Mouse (Mus musculus) heart, postnatal 0 days (tissue): ENCODE results near the gene Pdgfra. TPM values are rescaled to one million over a fixed set of nuclear protein-coding genes. Genes with fewer than 3 reads are reported as not detected.

Experiments
- ATAC-seq: fragments of 200-750 bp; cut with Nextera tagmentation; 2 replicates; pipeline ENCODE4 v1.8.0; 2017; ENCODE audit warnings: low read depth, moderate number of reproducible peaks, moderate library complexity; ENCODE audit not compliant: insufficient read depth
- DNase-seq: peaks from one replicate; pipeline ENCODE4 v3.0.0-alpha.2; 2016; ENCODE audit warnings: low spot score
- H3K27ac ChIP-seq: fragments of 300-500 bp; sonication (generic); 2 replicates; pipeline ENCODE4 v1.5.1; 2014; ENCODE audit warnings: low read depth, mild to moderate bottlenecking
- H3K27me3 ChIP-seq: fragments of 300-500 bp; sonication (generic); 2 replicates; pipeline ENCODE4 v1.6.1; 2014; ENCODE audit warnings: low read length, mixed read lengths; ENCODE audit not compliant: control insufficient read depth, insufficient read depth
- H3K36me3 ChIP-seq: fragments of 300-500 bp; sonication (generic); replicated peaks from 2 replicates; pipeline ENCODE4 v1.6.1; 2014; ENCODE audit warnings: low read length, mixed read lengths; ENCODE audit not compliant: control insufficient read depth, insufficient read depth
- H3K4me1 ChIP-seq: fragments of 300-500 bp; sonication (generic); 2 replicates; pipeline ENCODE4 v1.6.1; 2014; ENCODE audit warnings: antibody characterized with exemption; ENCODE audit not compliant: control insufficient read depth, insufficient read depth
- H3K4me2 ChIP-seq: fragments of 300-500 bp; sonication (generic); 2 replicates; pipeline ENCODE4 v1.6.1; 2014; ENCODE audit warnings: low read depth, mild to moderate bottlenecking, low read length, moderate library complexity
- H3K4me3 ChIP-seq: fragments of 300-500 bp; sonication (generic); 2 replicates; pipeline ENCODE4 v1.5.1; 2014; ENCODE audit warnings: low read depth, low read length
- H3K9ac ChIP-seq: fragments of 300-500 bp; sonication (generic); replicated peaks from 2 replicates; pipeline ENCODE4 v1.6.1; 2014; ENCODE audit warnings: low read depth, low read length, mixed read lengths
- H3K9me3 ChIP-seq: fragments of 300-500 bp; sonication (generic); replicated peaks from 2 replicates; pipeline ENCODE4 v1.6.1; 2016; ENCODE audit warnings: low read length; ENCODE audit not compliant: control insufficient read depth
- CTCF ChIP-seq: IDR thresholded peaks from 2 replicates; pipeline ENCODE4 v1.5.1; 2016; ENCODE audit warnings: antibody characterized with exemption, control low read depth, low read depth
- EP300 ChIP-seq: IDR thresholded peaks from 2 replicates; pipeline ENCODE4 v1.6.1; 2016; ENCODE audit warnings: antibody characterized with exemption, low read depth
- WGBS: fragments of 180-500 bp; shearing (Covaris S2); extraction: QIAGEN DNeasy Blood & Tissue Kit; methylation state at CpG from one replicate; pipeline ENCODE4 v1.1.7; 2014; 5-methylcytosine and 5-hydroxymethylcytosine counted together
- polyA plus RNA-seq: library from polyadenylated mRNA; unstranded; fragments of >200 nt; fragmentation: Nextera tagmentation; extraction: Ambion mirVana; gene quantifications from 2 replicates; pipeline ENCODE4 v1.2.1, GENCODE M21; 2015
- total RNA-seq: library from RNA; depleted of rRNA; stranded (reverse); fragments of >200 nt; gene quantifications from 2 replicates; pipeline ENCODE4 v1.2.3, GENCODE M21; 2014; ENCODE audit warnings: low replicate concordance

Gene Pdgfra
- total and polyA plus RNA-seq, 2 experiments from 2014 or later = 6.1 to 25.3 TPM

- H3K9me3 ChIP-seq = no peaks in the 10 kb centered on the region
- no peaks in the 10 kb centered on the region for H3K27me3 ChIP-seq
- H3K4me3 ChIP-seq = no peak overlapping the region
- H3K4me2 ChIP-seq = no peak overlapping the region
- no peak overlapping the region for H3K27ac ChIP-seq
- DNase-seq = no peak
- no peak overlapping the region for H3K9ac ChIP-seq
- no peaks in the 10 kb centered on the region for H3K4me1 ChIP-seq
- 73% methylated on average over 9 of the region's 9 CpGs for WGBS
- ATAC-seq = no peak
- TF ChIP-seq CTCF = no peak
- TF ChIP-seq EP300 = no peak
- H3K36me3 ChIP-seq = no peaks in the 10 kb centered on the region
Observed at GRCm38 (mm10) chr5:75199698-75200365, 47.7 kb downstream of the Pdgfra start.

GRCm38 (mm10) chr5:75200366-75200724, 48.3 kb downstream of the Pdgfra start:
- DNase-seq (no peak), ATAC-seq (no peak)
- Histone ChIP-seq H3K4me2 (no peak overlapping the region), H3K27me3 (no peaks in the 10 kb centered on the region), H3K9ac (no peak overlapping the region), H3K4me3 (no peak overlapping the region), H3K4me1 (no peaks in the 10 kb centered on the region), H3K9me3 (no peaks in the 10 kb centered on the region), H3K27ac (no peak overlapping the region), H3K36me3 (no peaks in the 10 kb centered on the region)
- 87% methylated on average over 10 of the region's 10 CpGs for WGBS
- TF ChIP-seq EP300 = no peak
- TF ChIP-seq CTCF = no peak

GRCm38 (mm10) chr5:75207905-75208304, 55.8 kb downstream of the Pdgfra start:
- no peaks in the 10 kb centered on the region for H3K27me3 ChIP-seq
- no peak overlapping the region for H3K4me3 ChIP-seq
- no peak for ATAC-seq
- H3K4me1 ChIP-seq = no peaks in the 10 kb centered on the region
- no peak overlapping the region for H3K27ac ChIP-seq
- H3K9ac ChIP-seq = no peak overlapping the region
- 73% methylated on average over 3 of the region's 3 CpGs for WGBS
- TF ChIP-seq CTCF (no peak), EP300 (no peak)
- no peak overlapping the region for H3K4me2 ChIP-seq
- DNase-seq = no peak
- no peaks in the 10 kb centered on the region for H3K9me3 ChIP-seq
- H3K36me3 ChIP-seq = no peaks in the 10 kb centered on the region

- ATAC-seq = peak; percentile 39
- peak; percentile 46 for DNase-seq
Observed at GRCm38 (mm10) chr5:75209966-75210365, 57.9 kb downstream of the Pdgfra start.

GRCm38 (mm10) chr5:75214520-75214919, 62.4 kb downstream of the Pdgfra start:
- H3K4me2 ChIP-seq = no peak overlapping the region
- ATAC-seq (no peak), DNase-seq (no peak)
- H3K36me3 ChIP-seq = no peaks in the 10 kb centered on the region
- H3K9ac ChIP-seq = no peak overlapping the region
- no peak overlapping the region for H3K4me3 ChIP-seq
- no peaks in the 10 kb centered on the region for H3K27me3 ChIP-seq
- no peaks in the 10 kb centered on the region for H3K4me1 ChIP-seq
- WGBS = 51% methylated on average over 6 of the region's 6 CpGs
- H3K9me3 ChIP-seq = no peaks in the 10 kb centered on the region
- TF ChIP-seq EP300 (no peak), CTCF (peak; percentile 56)
- no peak overlapping the region for H3K27ac ChIP-seq

More at GRCm38 (mm10) chr5:75209966-75210365, 57.9 kb downstream of the Pdgfra start:
- Histone ChIP-seq H3K9ac (no peak overlapping the region), H3K27ac (no peak overlapping the region), H3K4me3 (no peak overlapping the region), H3K4me1 (no peaks in the 10 kb centered on the region), H3K4me2 (no peak overlapping the region), H3K36me3 (no peaks in the 10 kb centered on the region), H3K9me3 (no peaks in the 10 kb centered on the region), H3K27me3 (no peaks in the 10 kb centered on the region)
- no peak for TF ChIP-seq EP300
- peak; percentile 69 for TF ChIP-seq CTCF
- WGBS = 0% methylated on average over 1 of the region's 1 CpGs

GRCm38 (mm10) chr5:75214929-75215328, 62.8 kb downstream of the Pdgfra start:
- H3K27ac ChIP-seq = no peak overlapping the region
- H3K4me3 ChIP-seq = no peak overlapping the region
- H3K9ac ChIP-seq = no peak overlapping the region
- TF ChIP-seq EP300 = no peak
- TF ChIP-seq CTCF = no peak
- H3K36me3 ChIP-seq = no peaks in the 10 kb centered on the region
- H3K4me2 ChIP-seq = no peak overlapping the region
- H3K27me3 ChIP-seq = no peaks in the 10 kb centered on the region
- H3K9me3 ChIP-seq = no peaks in the 10 kb centered on the region
- DNase-seq = no peak
- 74% methylated on average over 7 of the region's 7 CpGs for WGBS
- H3K4me1 ChIP-seq = no peaks in the 10 kb centered on the region
- ATAC-seq = no peak
